Mouse (Mus musculus) midbrain, embryonic 10.5 days (tissue): ENCODE measurements at regions not wholly inside any gene's neighbourhood (a gene's known extent, or its start where the extent isn't known, plus 50 kb on each side); places are given as distances from the start of the nearest gene placed in this dataset.

Experiments used
- DNase-seq: peaks from one replicate; pipeline ENCODE4 v3.0.0-alpha.2; 2017; ENCODE audit warnings: low spot score
- H3K27ac ChIP-seq: fragments of 300-500 bp; sonication (generic); replicated peaks from 2 replicates; pipeline ENCODE4 v1.5.1; 2016; ENCODE audit warnings: mild to moderate bottlenecking
- H3K27me3 ChIP-seq: fragments of 300-500 bp; sonication (generic); 2 replicates; pipeline ENCODE4 v1.6.1; 2016; ENCODE audit warnings: low read depth, mild to moderate bottlenecking; ENCODE audit not compliant: poor library complexity, severe bottlenecking
- H3K36me3 ChIP-seq: fragments of 300-500 bp; sonication (generic); 2 replicates; pipeline ENCODE4 v1.6.1; 2016; ENCODE audit warnings: mild to moderate bottlenecking, moderate library complexity
- H3K4me1 ChIP-seq: fragments of 300-500 bp; sonication (generic); 2 replicates; pipeline ENCODE4 v1.6.1; 2016
- H3K4me3 ChIP-seq: fragments of 300-500 bp; sonication (generic); 2 replicates; pipeline ENCODE4 v1.5.1; 2016; ENCODE audit warnings: mild to moderate bottlenecking, moderate library complexity
- H3K9me3 ChIP-seq: fragments of 300-500 bp; sonication (generic); replicated peaks from 2 replicates; pipeline ENCODE4 v1.6.1; 2016; ENCODE audit warnings: mild to moderate bottlenecking
- WGBS: fragments of 180-500 bp; shearing (Covaris S2); methylation state at CpG from one replicate; pipeline ENCODE4 v1.1.7; 2016; 5-methylcytosine and 5-hydroxymethylcytosine counted together

- H3K27ac ChIP-seq, result no peak overlapping the region
- H3K4me1 ChIP-seq, result peaks cover 13% of the 10 kb centered on the region; the same call in 1 of the 2 replicates
- no peak overlapping the region for H3K4me3 ChIP-seq
- no peaks in the 10 kb centered on the region for H3K27me3 ChIP-seq
- WGBS, result 67% methylated on average over 2 of the region's 2 CpGs
- no peak for DNase-seq
- H3K36me3 ChIP-seq, result no peaks in the 10 kb centered on the region
- H3K9me3 ChIP-seq, result no peaks in the 10 kb centered on the region
Measured at GRCm38 (mm10) chr4:95279200-95279599, 227.2 kb upstream of the Jun start.

GRCm38 (mm10) chr4:95282083-95282482, 230.1 kb upstream of the Jun start:
- WGBS, result 66% methylated on average over 3 of the region's 3 CpGs
- no peak for DNase-seq
- no peaks in the 10 kb centered on the region for H3K9me3 ChIP-seq

GRCm38 (mm10) chr4:95283789-95284188, 231.8 kb upstream of the Jun start:
- Histone ChIP-seq H3K4me1 (peaks cover 3% of the 10 kb centered on the region; the same call in 1 of the 2 replicates), H3K36me3 (no peaks in the 10 kb centered on the region), H3K4me3 (no peak overlapping the region), H3K27ac (no peak overlapping the region), H3K27me3 (no peaks in the 10 kb centered on the region), H3K9me3 (no peaks in the 10 kb centered on the region)
- 83% methylated on average over 2 of the region's 2 CpGs for WGBS
- DNase-seq, result no peak

More at GRCm38 (mm10) chr4:95282083-95282482, 230.1 kb upstream of the Jun start:
- H3K4me1 ChIP-seq, result peaks cover 13% of the 10 kb centered on the region; the same call in 1 of the 2 replicates
- H3K36me3 ChIP-seq, result no peaks in the 10 kb centered on the region
- H3K27ac ChIP-seq, result no peak overlapping the region
- H3K4me3 ChIP-seq, result no peak overlapping the region
- H3K27me3 ChIP-seq, result no peaks in the 10 kb centered on the region

GRCm38 (mm10) chr4:95284192-95284591, 232.2 kb upstream of the Jun start:
- no peaks in the 10 kb centered on the region for H3K4me1 ChIP-seq

GRCm38 (mm10) chr4:95284696-95285095, 232.7 kb upstream of the Jun start:
- no peaks in the 10 kb centered on the region for H3K4me1 ChIP-seq
- no peak overlapping the region for H3K27ac ChIP-seq
- no peaks in the 10 kb centered on the region for H3K36me3 ChIP-seq
- no peak overlapping the region for H3K4me3 ChIP-seq
- WGBS, result 98% methylated on average over 1 of the region's 1 CpGs
- DNase-seq, result no peak
- no peaks in the 10 kb centered on the region for H3K9me3 ChIP-seq
- no peaks in the 10 kb centered on the region for H3K27me3 ChIP-seq

More at GRCm38 (mm10) chr4:95284192-95284591, 232.2 kb upstream of the Jun start:
- Histone ChIP-seq H3K27ac (no peak overlapping the region), H3K27me3 (no peaks in the 10 kb centered on the region), H3K4me3 (no peak overlapping the region), H3K36me3 (no peaks in the 10 kb centered on the region), H3K9me3 (no peaks in the 10 kb centered on the region)
- no peak for DNase-seq
- 90% methylated on average over 2 of the region's 2 CpGs for WGBS

GRCm38 (mm10) chr4:95290321-95290720, 238.3 kb upstream of the Jun start:
- WGBS, result 71% methylated on average over 4 of the region's 4 CpGs
- no peaks in the 10 kb centered on the region for H3K36me3 ChIP-seq
- no peak overlapping the region for H3K4me3 ChIP-seq
- H3K27ac ChIP-seq, result no peak overlapping the region
- no peaks in the 10 kb centered on the region for H3K4me1 ChIP-seq
- H3K9me3 ChIP-seq, result no peaks in the 10 kb centered on the region
- H3K27me3 ChIP-seq, result no peaks in the 10 kb centered on the region
- DNase-seq, result no peak

- WGBS, result 61% methylated on average over 4 of the region's 4 CpGs
Measured at GRCm38 (mm10) chr4:95294110-95294509, 242.1 kb upstream of the Jun start.

GRCm38 (mm10) chr4:95301907-95302306, 249.9 kb upstream of the Jun start:
- no peaks in the 10 kb centered on the region for H3K36me3 ChIP-seq
- no peak overlapping the region for H3K27ac ChIP-seq
- H3K4me3 ChIP-seq, result no peak overlapping the region
- H3K27me3 ChIP-seq, result no peaks in the 10 kb centered on the region
- 98% methylated on average over 2 of the region's 2 CpGs for WGBS
- H3K4me1 ChIP-seq, result peaks cover 4% of the 10 kb centered on the region; the same call in 1 of the 2 replicates
- no peak for DNase-seq
- no peaks in the 10 kb centered on the region for H3K9me3 ChIP-seq

More at GRCm38 (mm10) chr4:95294110-95294509, 242.1 kb upstream of the Jun start:
- Histone ChIP-seq H3K4me3 (no peak overlapping the region), H3K27ac (no peak overlapping the region), H3K4me1 (no peaks in the 10 kb centered on the region), H3K9me3 (no peaks in the 10 kb centered on the region), H3K27me3 (no peaks in the 10 kb centered on the region), H3K36me3 (no peaks in the 10 kb centered on the region)
- DNase-seq, result no peak

GRCm38 (mm10) chr4:95303337-95303736, 251.3 kb upstream of the Jun start:
- no peak for DNase-seq
- WGBS, result 25% methylated on average over 2 of the region's 2 CpGs
- no peak overlapping the region for H3K27ac ChIP-seq

GRCm38 (mm10) chr4:95304006-95304405, 252.0 kb upstream of the Jun start:
- H3K9me3 ChIP-seq, result no peaks in the 10 kb centered on the region
- no peak overlapping the region for H3K27ac ChIP-seq
- 93% methylated on average over 1 of the region's 1 CpGs for WGBS
- H3K4me3 ChIP-seq, result no peak overlapping the region
- no peaks in the 10 kb centered on the region for H3K36me3 ChIP-seq
- DNase-seq, result no peak
- H3K27me3 ChIP-seq, result no peaks in the 10 kb centered on the region
- H3K4me1 ChIP-seq, result peaks cover 4% of the 10 kb centered on the region; the same call in 1 of the 2 replicates

More at GRCm38 (mm10) chr4:95303337-95303736, 251.3 kb upstream of the Jun start:
- Histone ChIP-seq H3K4me1 (peaks cover 4% of the 10 kb centered on the region; the same call in 1 of the 2 replicates), H3K4me3 (no peak overlapping the region), H3K36me3 (no peaks in the 10 kb centered on the region), H3K27me3 (no peaks in the 10 kb centered on the region), H3K9me3 (no peaks in the 10 kb centered on the region)

GRCm38 (mm10) chr4:95307134-95307533, 250.2 kb upstream of the Fggy start:
- no peak for DNase-seq
- peaks cover 4% of the 10 kb centered on the region; the same call in 1 of the 2 replicates for H3K4me1 ChIP-seq
- 90% methylated on average over 2 of the region's 2 CpGs for WGBS

GRCm38 (mm10) chr4:95308469-95308895, 248.8 kb upstream of the Fggy start:
- no peaks in the 10 kb centered on the region for H3K9me3 ChIP-seq
- H3K27ac ChIP-seq, result no peak overlapping the region
- no peaks in the 10 kb centered on the region for H3K36me3 ChIP-seq
- no peak overlapping the region for H3K4me3 ChIP-seq
- no peaks in the 10 kb centered on the region for H3K27me3 ChIP-seq
- 0 out of 2 replicates have a peak, but pooled peaks cover under 1% of the 10 kb centered on the region for H3K4me1 ChIP-seq
- no peak for DNase-seq
- 76% methylated on average over 5 of the region's 5 CpGs for WGBS

More at GRCm38 (mm10) chr4:95307134-95307533, 250.2 kb upstream of the Fggy start:
- no peaks in the 10 kb centered on the region for H3K9me3 ChIP-seq
- H3K4me3 ChIP-seq, result no peak overlapping the region
- no peak overlapping the region for H3K27ac ChIP-seq
- no peaks in the 10 kb centered on the region for H3K27me3 ChIP-seq
- no peaks in the 10 kb centered on the region for H3K36me3 ChIP-seq

- no peak for DNase-seq
- no peaks in the 10 kb centered on the region for H3K36me3 ChIP-seq
- 88% methylated on average over 6 of the region's 6 CpGs for WGBS
- no peaks in the 10 kb centered on the region for H3K4me1 ChIP-seq
- H3K9me3 ChIP-seq, result no peaks in the 10 kb centered on the region
- no peaks in the 10 kb centered on the region for H3K27me3 ChIP-seq
- no peak overlapping the region for H3K27ac ChIP-seq
- no peak overlapping the region for H3K4me3 ChIP-seq
Measured at GRCm38 (mm10) chr4:95310410-95310809, 246.9 kb upstream of the Fggy start.
